20 mouse cellular contexts compared by ENCODE assay signal in genomic region chr7:50562708-50563107, GRCm38 (mm10). TPM values are rescaled to one million over a fixed set of nuclear protein-coding genes. Genes with fewer than 3 reads are reported as not detected.
"Had no signal": no experiment of that assay in that cellular context is flagged by ENCODE, and none has a peak within 500 bp of the region (broad histone marks: within the 10 kb centered on the region; RNA-seq: fewer than 3 reads in every experiment).

No protein-coding gene starts in this region.

- DNase-seq: lung, adult 18-20 months; lung, embryonic 14.5 days; lung, postnatal 10 days; lung, postnatal 4 days; midbrain, embryonic 14.5 days; retina, postnatal 1 day; right cerebral cortex, postnatal 14 days; right cerebral cortex, postnatal 4 days; spleen, adult 18-20 months; thymus, adult 18-20 months; thymus, postnatal 14 days; thymus, postnatal 36 days had no signal

- ATAC-seq: midbrain, embryonic 16.5 days had no signal

- H3K27ac ChIP-seq: midbrain, embryonic 10.5 days; midbrain, embryonic 12.5 days; neural tube, embryonic 13.5 days; neural tube, embryonic 15.5 days had no signal

- H3K4me3 ChIP-seq: midbrain, embryonic 10.5 days; midbrain, embryonic 12.5 days; myocyte; neural tube, embryonic 13.5 days; neural tube, embryonic 15.5 days had no signal

RNA-seq across cellular contexts. Expression of gene 4933405O20Rik, which starts 36.3 kb away (rescaled TPM):
- total RNA-seq: megakaryocyte, adult 5-6 weeks; megakaryocyte-erythroid progenitor cell, adult 5-6 weeks had no signal
